Mouse (Mus musculus) G1E (cell line): ENCODE measurements around the gene Cd6. TPM values are rescaled to one million over a fixed set of nuclear protein-coding genes. Genes with fewer than 3 reads are reported as not detected.

Experiments used
- ATAC-seq: 2 replicates; pipeline ENCODE4 v1.8.0; 2016; ENCODE audit warnings: mild to moderate bottlenecking; ENCODE audit not compliant: insufficient number of reproducible peaks, poor library complexity, low FRiP score, severe bottlenecking; ENCODE audit errors: extremely low read depth
- DNase-seq: peaks from one replicate; pipeline ENCODE4 v3.0.0; 2012; ENCODE audit warnings: low spot score
- H3K27me3 ChIP-seq: 2 replicates; pipeline ENCODE4 v1.6.1; 2012; ENCODE audit warnings: mild to moderate bottlenecking, low read length, inconsistent platforms; ENCODE audit not compliant: insufficient read depth
- H3K36me3 ChIP-seq: replicated peaks from 2 replicates; pipeline ENCODE3; 2012; ENCODE audit warnings: mild to moderate bottlenecking, inconsistent platforms
- H3K4me1 ChIP-seq: 2 replicates; pipeline ENCODE4 v1.6.1; 2012; ENCODE audit warnings: low read depth, low read length, inconsistent platforms, mixed read lengths; ENCODE audit not compliant: insufficient read depth
- H3K4me3 ChIP-seq: 2 replicates; pipeline ENCODE4 v1.5.1; 2012; ENCODE audit warnings: low read depth, mild to moderate bottlenecking, inconsistent platforms, low read length, moderate library complexity, mixed read lengths
- H3K9me3 ChIP-seq: replicated peaks from 2 replicates; pipeline ENCODE4 v1.6.1; 2012; ENCODE audit warnings: inconsistent platforms
- CTCF ChIP-seq: IDR thresholded peaks from 2 replicates; pipeline ENCODE4 v1.5.1; 2012; ENCODE audit warnings: low read depth, low read length, inconsistent platforms, mixed read lengths
- GATA1 ChIP-seq: IDR thresholded peaks from 2 replicates; pipeline ENCODE4 v1.6.1; 2012; ENCODE audit warnings: borderline replicate concordance, low read length, inconsistent platforms, mixed read lengths
- GATA2 ChIP-seq: IDR thresholded peaks from 2 replicates; pipeline ENCODE4 v1.6.1; 2012; ENCODE audit warnings: low read depth, low read length, inconsistent platforms, borderline replicate concordance
- POLR2AphosphoS5 ChIP-seq: IDR thresholded peaks from 2 replicates; pipeline ENCODE4 v1.6.1; 2012; ENCODE audit warnings: low read depth, low read length, inconsistent platforms; ENCODE audit not compliant: insufficient replicate concordance
- TAL1 ChIP-seq: conservative IDR thresholded peaks from 2 replicates; pipeline ENCODE4 v1.6.1; 2012; ENCODE audit warnings: low read depth, low read length, inconsistent platforms, mixed read lengths
- polyA plus RNA-seq: library from polyadenylated mRNA; stranded (reverse); fragments of >175 nt; gene quantifications from 2 replicates; pipeline ENCODE4 v1.2.3, GENCODE M21; 2012
- total RNA-seq, 2 experiments: library from RNA; stranded (forward) in 1 of 2; stranded (reverse) in 1 of 2; fragments of 200-1000 nt in 1 of 2; fragments of >200 nt in 1 of 2; fragmentation: Nextera tagmentation in 1 of 2; gene quantifications; 2 replicates each; pipeline ENCODE4 v1.2.3; 2014 to 2017

The Cd6 gene
- total and polyA plus RNA-seq, 3 experiments, result 0.11 TPM; not detected in 2

DNA sequence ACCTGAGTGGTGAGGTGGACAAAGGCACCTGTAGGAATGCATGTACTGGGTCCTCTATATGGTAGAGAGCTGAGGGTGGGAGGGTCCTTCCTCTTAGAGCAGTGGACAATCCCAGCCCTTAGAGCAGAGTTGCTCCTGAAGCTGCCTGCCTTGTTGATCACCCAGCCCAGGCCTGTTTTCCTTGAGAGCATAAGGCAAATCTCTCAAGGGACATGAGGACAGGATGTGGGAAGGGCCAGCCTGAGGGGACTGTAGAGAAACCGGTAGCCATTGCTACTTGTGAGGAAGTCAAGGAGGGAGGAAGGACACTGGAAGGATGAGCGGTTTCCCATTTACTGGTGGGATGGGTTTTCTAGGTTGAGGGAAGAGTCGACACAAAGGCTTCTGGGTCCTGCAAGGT is 87.3 kb downstream of the Cd6 start:
- no peaks in the 10 kb centered on the region for H3K36me3 ChIP-seq
- H3K9me3 ChIP-seq, result no peaks in the 10 kb centered on the region
- TF ChIP-seq TAL1 (no peak), GATA1 (no peak), CTCF (no peak)
- no peak overlapping the region for H3K4me3 ChIP-seq
- H3K27me3 ChIP-seq, result peaks cover 16% of the 10 kb centered on the region
- no peak for ATAC-seq
- no peaks in the 10 kb centered on the region for H3K4me1 ChIP-seq
- no peak for DNase-seq

DNA sequence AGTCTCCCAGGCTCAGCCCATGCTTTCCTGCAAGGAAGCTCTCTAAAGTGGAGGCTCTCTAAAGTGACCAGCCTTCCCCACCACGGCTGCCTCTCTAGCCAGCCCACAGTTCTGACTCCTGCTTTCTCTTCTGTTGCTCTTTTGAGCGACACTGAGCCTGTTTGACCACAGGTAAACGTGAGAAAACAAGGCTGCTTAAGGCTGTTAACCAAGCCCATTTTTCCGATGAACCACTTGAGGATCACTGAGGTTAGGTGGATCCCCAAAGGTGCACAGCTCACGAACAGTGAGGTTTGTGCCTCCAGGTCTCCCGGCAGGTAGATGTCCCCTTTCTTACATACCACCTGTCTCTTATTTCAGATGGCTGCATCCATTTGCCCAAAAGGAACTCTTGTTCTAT is 87.7 kb downstream of the Cd6 start:
- H3K4me3 ChIP-seq, result no peak overlapping the region
- no peaks in the 10 kb centered on the region for H3K36me3 ChIP-seq
- peaks cover 16% of the 10 kb centered on the region for H3K27me3 ChIP-seq
- ATAC-seq (no peak), DNase-seq (no peak)
- no peaks in the 10 kb centered on the region for H3K9me3 ChIP-seq
- TF ChIP-seq GATA2 (no peak), TAL1 (no peak), POLR2AphosphoS5 (no peak), CTCF (no peak), GATA1 (no peak)
- no peaks in the 10 kb centered on the region for H3K4me1 ChIP-seq

DNA sequence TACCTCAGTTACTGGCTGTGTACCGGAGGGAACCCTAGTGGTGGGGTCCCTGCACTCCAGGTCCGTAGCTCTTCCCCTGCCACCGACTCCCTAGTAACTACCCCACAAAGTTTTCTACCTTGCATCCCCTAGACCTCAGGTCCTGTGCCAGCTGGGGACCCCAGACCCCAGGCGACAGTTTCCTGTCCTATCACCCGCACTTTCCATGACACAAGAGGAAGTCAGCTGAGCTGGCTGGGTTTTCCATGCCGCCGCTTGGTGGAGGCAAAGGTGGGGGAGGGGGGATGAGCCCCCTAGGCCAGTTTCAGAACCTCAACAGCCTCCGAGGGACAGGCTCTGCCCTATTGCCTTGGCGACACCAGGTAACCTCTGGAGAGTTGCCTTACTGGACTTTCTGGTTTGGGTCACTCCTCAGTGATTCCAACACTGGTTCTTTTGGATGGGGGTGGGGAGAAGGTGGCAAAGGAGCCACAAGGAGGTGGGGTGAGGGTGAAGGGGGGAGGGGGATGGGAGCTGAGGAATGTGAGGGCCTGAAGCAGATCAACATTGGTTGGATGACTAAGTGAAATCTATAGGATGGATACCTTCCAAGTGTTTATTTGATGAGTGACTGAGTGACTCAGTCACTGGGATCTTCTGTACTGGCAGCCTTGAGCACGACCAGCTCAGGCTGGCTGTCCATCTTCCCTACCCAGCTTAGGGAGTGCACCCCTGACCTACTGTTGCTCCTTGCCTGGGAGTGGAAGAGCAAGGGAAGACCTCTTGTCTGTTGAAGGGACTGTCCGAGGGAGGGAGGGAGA is 89.0 kb downstream of the Cd6 start:
- ATAC-seq (no peak), DNase-seq (no peak)
- no peaks in the 10 kb centered on the region for H3K36me3 ChIP-seq
- no peaks in the 10 kb centered on the region for H3K9me3 ChIP-seq
- H3K4me3 ChIP-seq, result no peak overlapping the region
- H3K4me1 ChIP-seq, result no peaks in the 10 kb centered on the region
- TF ChIP-seq CTCF, result no peak
- no peak for TF ChIP-seq TAL1
- TF ChIP-seq POLR2AphosphoS5, result no peak
- no peak for TF ChIP-seq GATA2
- TF ChIP-seq GATA1, result no peak
- H3K27me3 ChIP-seq, result peaks cover 16% of the 10 kb centered on the region

DNA sequence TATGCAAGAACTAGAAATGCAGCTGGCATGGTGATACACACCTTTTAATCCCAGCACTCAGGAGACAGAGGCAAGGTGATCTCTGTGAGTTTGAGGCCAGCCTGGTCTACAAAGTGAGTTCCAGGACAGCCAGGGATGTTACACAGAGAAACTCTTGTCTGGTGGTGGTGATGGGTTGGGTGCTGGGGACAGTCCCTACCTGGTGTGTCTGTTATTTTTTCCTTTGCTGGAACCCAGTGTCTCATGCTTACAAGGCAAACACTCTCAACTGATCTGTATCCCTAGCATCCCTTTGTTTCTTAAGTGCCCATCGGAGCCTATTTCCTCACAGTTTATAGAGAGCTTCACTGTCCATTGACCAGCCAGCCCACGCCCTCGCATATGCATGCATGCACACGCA is 89.9 kb downstream of the Cd6 start:
- H3K27me3 ChIP-seq, result peaks cover 18% of the 10 kb centered on the region
- DNase-seq (no peak), ATAC-seq (no peak)
- H3K4me3 ChIP-seq, result no peak overlapping the region
- no peaks in the 10 kb centered on the region for H3K4me1 ChIP-seq
- no peak for TF ChIP-seq GATA2
- TF ChIP-seq CTCF, result no peak
- no peak for TF ChIP-seq TAL1
- TF ChIP-seq POLR2AphosphoS5, result no peak
- no peak for TF ChIP-seq GATA1
- H3K9me3 ChIP-seq, result no peaks in the 10 kb centered on the region
- no peaks in the 10 kb centered on the region for H3K36me3 ChIP-seq

Other genes with a start within 250 kb of the Cd6 start
- gene Ddb1, start 224.7 kb downstream of the Cd6 start, total RNA-seq (2014; fragmentation: Nextera tagmentation), result 334 and 389 TPM in 2 replicates
- gene Ddb1, start 224.7 kb downstream of the Cd6 start, total RNA-seq (2017), result 516 and 542 TPM in 2 replicates
- 29.5 and 30.8 TPM in 2 replicates for gene Ddb1, start 224.7 kb downstream of the Cd6 start, polyA plus RNA-seq
- 10.9 and 11.7 TPM in 2 replicates for gene Tkfc, start 224.4 kb downstream of the Cd6 start, total RNA-seq (2014; fragmentation: Nextera tagmentation)
- 6.7 and 6.8 TPM in 2 replicates for gene Tkfc, start 224.4 kb downstream of the Cd6 start, total RNA-seq (2017)
- gene Tkfc, start 224.4 kb downstream of the Cd6 start, polyA plus RNA-seq, result 2.7 and 4.6 TPM in 2 replicates
- 1.2 and 1.4 TPM in 2 replicates for gene Vwce, start 195.8 kb downstream of the Cd6 start, total RNA-seq (2014; fragmentation: Nextera tagmentation)
- gene Vwce, start 195.8 kb downstream of the Cd6 start, total RNA-seq (2017), result 0.06 and 0.16 TPM in 2 replicates
- 0.24 and 0.32 TPM in 2 replicates for gene Vwce, start 195.8 kb downstream of the Cd6 start, polyA plus RNA-seq
- gene Pga5, start 152.0 kb downstream of the Cd6 start, total RNA-seq (2014; fragmentation: Nextera tagmentation), result 1.6 and 2.4 TPM in 2 replicates
- gene Pga5, start 152.0 kb downstream of the Cd6 start, total RNA-seq (2017), result 1.6 and 1.9 TPM in 2 replicates
- gene Pga5, start 152.0 kb downstream of the Cd6 start, polyA plus RNA-seq, result 0.14 TPM in 2 replicates
- 16.3 and 27.1 TPM in 2 replicates for gene Vps37c, start 141.3 kb downstream of the Cd6 start, total RNA-seq (2014; fragmentation: Nextera tagmentation)
- 5.2 TPM in 2 replicates for gene Vps37c, start 141.3 kb downstream of the Cd6 start, total RNA-seq (2017)
- 34.9 and 40.0 TPM in 2 replicates for gene Vps37c, start 141.3 kb downstream of the Cd6 start, polyA plus RNA-seq
- gene Cd5, start 91.1 kb downstream of the Cd6 start, total RNA-seq (2014; fragmentation: Nextera tagmentation), result not detected in 2 replicates
- 0.11 and 0.17 TPM in 2 replicates for gene Cd5, start 91.1 kb downstream of the Cd6 start, total RNA-seq (2017)
- not detected in 2 replicates for gene Cd5, start 91.1 kb downstream of the Cd6 start, polyA plus RNA-seq
- not detected in 2 replicates for gene Slc15a3, start 9.7 kb upstream of the Cd6 start, total RNA-seq (2014; fragmentation: Nextera tagmentation)
- gene Slc15a3, start 9.7 kb upstream of the Cd6 start, total RNA-seq (2017), result under 0.01 and 0.05 TPM in 2 replicates
- gene Slc15a3, start 9.7 kb upstream of the Cd6 start, polyA plus RNA-seq, result 0.01 and 0.02 TPM in 2 replicates
- gene Tmem132a, start 39.9 kb upstream of the Cd6 start, total RNA-seq (2014; fragmentation: Nextera tagmentation), result 2.3 TPM in 1 of 2 replicates, not detected in the other
- gene Tmem132a, start 39.9 kb upstream of the Cd6 start, total RNA-seq (2017), result 0.06 and 0.27 TPM in 2 replicates
- 0.01 TPM in 1 of 2 replicates, not detected in the other for gene Tmem132a, start 39.9 kb upstream of the Cd6 start, polyA plus RNA-seq
- gene Tmem109, start 51.9 kb upstream of the Cd6 start, total RNA-seq (2014; fragmentation: Nextera tagmentation), result 2.3 and 6.8 TPM in 2 replicates
- 11.6 and 12.2 TPM in 2 replicates for gene Tmem109, start 51.9 kb upstream of the Cd6 start, total RNA-seq (2017)
- gene Tmem109, start 51.9 kb upstream of the Cd6 start, polyA plus RNA-seq, result 7.7 and 8.5 TPM in 2 replicates
- gene Prpf19, start 65.2 kb upstream of the Cd6 start, total RNA-seq (2014; fragmentation: Nextera tagmentation), result 79.4 and 88.8 TPM in 2 replicates
- gene Prpf19, start 65.2 kb upstream of the Cd6 start, total RNA-seq (2017), result 192 and 250 TPM in 2 replicates
- gene Prpf19, start 65.2 kb upstream of the Cd6 start, polyA plus RNA-seq, result 81.9 and 89.0 TPM in 2 replicates
- gene Zp1, start 90.6 kb upstream of the Cd6 start, total RNA-seq (2014; fragmentation: Nextera tagmentation), result not detected in 2 replicates
- gene Zp1, start 90.6 kb upstream of the Cd6 start, total RNA-seq (2017), result not detected in 2 replicates
- 0.03 TPM in 1 of 2 replicates, not detected in the other for gene Zp1, start 90.6 kb upstream of the Cd6 start, polyA plus RNA-seq
- not detected in 2 replicates for gene Ptgdr2, start 107.1 kb upstream of the Cd6 start, total RNA-seq (2014; fragmentation: Nextera tagmentation)
- gene Ptgdr2, start 107.1 kb upstream of the Cd6 start, total RNA-seq (2017), result 0.12 TPM in 1 of 2 replicates, not detected in the other
- gene Ptgdr2, start 107.1 kb upstream of the Cd6 start, polyA plus RNA-seq, result not detected in 2 replicates
- gene Ccdc86, start 119.2 kb upstream of the Cd6 start, total RNA-seq (2014; fragmentation: Nextera tagmentation), result 18.8 and 21.2 TPM in 2 replicates
- 10.0 and 10.1 TPM in 2 replicates for gene Ccdc86, start 119.2 kb upstream of the Cd6 start, total RNA-seq (2017)
- gene Ccdc86, start 119.2 kb upstream of the Cd6 start, polyA plus RNA-seq, result 45.7 and 51.6 TPM in 2 replicates
- gene Ms4a10, start 144.6 kb upstream of the Cd6 start, total RNA-seq (2014; fragmentation: Nextera tagmentation), result not detected in 2 replicates
- not detected in 2 replicates for gene Ms4a10, start 144.6 kb upstream of the Cd6 start, total RNA-seq (2017)
- 0.05 TPM in 1 of 2 replicates, not detected in the other for gene Ms4a10, start 144.6 kb upstream of the Cd6 start, polyA plus RNA-seq
- gene Ms4a15, start 163.2 kb upstream of the Cd6 start, total RNA-seq (2014; fragmentation: Nextera tagmentation), result not detected in 2 replicates
- 0.29 TPM in 1 of 2 replicates, not detected in the other for gene Ms4a15, start 163.2 kb upstream of the Cd6 start, total RNA-seq (2017)
- gene Ms4a15, start 163.2 kb upstream of the Cd6 start, polyA plus RNA-seq, result 0.29 TPM in 1 of 2 replicates, not detected in the other
- not detected in 2 replicates for gene Ms4a18, start 188.0 kb upstream of the Cd6 start, total RNA-seq (2014; fragmentation: Nextera tagmentation)
- gene Ms4a18, start 188.0 kb upstream of the Cd6 start, total RNA-seq (2017), result not detected in 2 replicates
- not detected in 2 replicates for gene Ms4a18, start 188.0 kb upstream of the Cd6 start, polyA plus RNA-seq